Mouse (Mus musculus) lung, embryonic 14.5 days (tissue): ENCODE results near the gene St14. TPM values are rescaled to one million over a fixed set of nuclear protein-coding genes. Genes with fewer than 3 reads are reported as not detected.
A peak's percentile ranks its signal among the peaks of the same experiment; 100 is the strongest.

Experiments
- ATAC-seq: fragments of 200-750 bp; cut with Nextera tagmentation; 2 replicates; pipeline ENCODE4 v1.8.0; 2017; ENCODE audit warnings: mild to moderate bottlenecking, moderate TSS enrichment, moderate library complexity; ENCODE audit not compliant: insufficient read depth
- DNase-seq: peaks from one replicate; pipeline ENCODE4 v3.0.0-alpha.2; 2015
- H3K27ac ChIP-seq: fragments of 300-500 bp; sonication (generic); 2 replicates; pipeline ENCODE4 v1.5.1; 2014; ENCODE audit warnings: low read depth, mild to moderate bottlenecking, moderate library complexity
- H3K27me3 ChIP-seq: fragments of 300-500 bp; sonication (generic); 2 replicates; pipeline ENCODE4 v1.6.1; 2014; ENCODE audit warnings: low read length, control low read depth; ENCODE audit not compliant: insufficient read depth
- H3K36me3 ChIP-seq: fragments of 300-500 bp; sonication (generic); 2 replicates; pipeline ENCODE4 v1.6.1; 2014; ENCODE audit warnings: control low read depth; ENCODE audit not compliant: insufficient read depth
- H3K4me1 ChIP-seq: fragments of 300-500 bp; sonication (generic); 2 replicates; pipeline ENCODE4 v1.6.1; 2014; ENCODE audit warnings: antibody characterized with exemption, control low read depth; ENCODE audit not compliant: insufficient read depth
- H3K4me2 ChIP-seq: fragments of 300-500 bp; sonication (generic); 2 replicates; pipeline ENCODE4 v1.6.1; 2014; ENCODE audit warnings: mild to moderate bottlenecking
- H3K4me3 ChIP-seq: fragments of 300-500 bp; sonication (generic); 2 replicates; pipeline ENCODE4 v1.5.1; 2014; ENCODE audit warnings: low read depth, low read length
- H3K9ac ChIP-seq: fragments of 300-500 bp; sonication (generic); 2 replicates; pipeline ENCODE4 v1.6.1; 2014
- H3K9me3 ChIP-seq: fragments of 300-500 bp; sonication (generic); 2 replicates; pipeline ENCODE4 v1.6.1; 2016; ENCODE audit warnings: low read depth, low read length, control low read depth
- CTCF ChIP-seq: IDR thresholded peaks from 2 replicates; pipeline ENCODE4 v1.5.1; 2016; ENCODE audit warnings: antibody characterized with exemption, low read depth
- WGBS: fragments of 180-500 bp; shearing (Covaris S2); extraction: QIAGEN DNeasy Blood & Tissue Kit; methylation state at CpG from one replicate; pipeline ENCODE4 v1.1.7; 2014; 5-methylcytosine and 5-hydroxymethylcytosine counted together
- polyA plus RNA-seq: library from polyadenylated mRNA; unstranded; fragments of >200 nt; fragmentation: Nextera tagmentation; extraction: Ambion mirVana; gene quantifications from 2 replicates; pipeline ENCODE4 v1.2.1, GENCODE M21; 2014

Gene St14
- polyA plus RNA-seq, 1 experiment from 2014 or later: 42.1 TPM

DNA sequence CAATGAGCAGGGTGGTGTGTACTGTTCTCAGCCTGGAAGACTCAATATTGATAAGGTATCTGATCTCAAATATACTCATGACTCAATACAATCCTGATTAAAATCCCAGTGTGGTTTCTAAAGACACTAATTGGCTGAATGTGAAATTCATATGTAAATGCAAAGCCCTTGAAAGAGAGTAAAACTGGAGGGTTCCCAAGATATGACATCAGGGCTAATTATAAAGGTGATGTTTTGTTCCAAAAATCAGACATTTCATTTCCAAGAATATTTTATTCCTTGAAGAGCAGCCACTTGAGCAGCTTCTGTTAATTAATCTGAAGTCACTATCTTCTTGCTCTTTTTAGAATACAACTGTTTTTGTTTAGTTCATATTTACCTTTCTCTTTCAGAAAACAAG lies 16.1 kb downstream of the St14 start:
- Histone ChIP-seq H3K36me3 (no peaks in the 10 kb centered on the region), H3K9me3 (no peaks in the 10 kb centered on the region), H3K4me3 (no peak overlapping the region), H3K27me3 (no peaks in the 10 kb centered on the region), H3K4me1 (no peaks in the 10 kb centered on the region), H3K4me2 (no peak overlapping the region), H3K9ac (no peak overlapping the region), H3K27ac (no peak overlapping the region)
- ATAC-seq (no peak), DNase-seq (no peak)
- TF ChIP-seq CTCF: no peak

DNA sequence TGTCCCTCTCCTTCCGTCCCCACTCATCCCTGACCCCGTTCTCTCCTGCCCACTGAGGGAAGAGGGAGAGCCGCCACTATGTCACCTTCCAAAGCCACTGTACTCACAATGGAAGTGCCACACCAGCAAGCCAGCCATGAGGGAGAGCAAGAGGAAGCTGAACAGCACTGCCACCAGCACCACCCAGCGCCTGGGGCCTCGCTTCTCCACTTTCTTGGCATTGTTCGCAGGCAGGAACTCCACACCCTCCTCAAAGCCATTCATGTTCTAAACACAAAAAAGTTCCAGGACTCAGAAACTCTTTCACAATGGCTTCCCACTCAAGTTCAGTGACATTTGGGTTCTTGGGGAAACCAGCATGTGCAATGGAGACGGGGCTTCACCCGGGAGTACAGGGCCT lies 23.2 kb downstream of the St14 start:
- Histone ChIP-seq H3K9me3 (no peaks in the 10 kb centered on the region), H3K4me3 (no peak overlapping the region), H3K9ac (no peak overlapping the region), H3K4me1 (no peaks in the 10 kb centered on the region), H3K27ac (no peak overlapping the region), H3K36me3 (no peaks in the 10 kb centered on the region), H3K27me3 (no peaks in the 10 kb centered on the region), H3K4me2 (no peak overlapping the region)
- WGBS: 88% methylated on average over 8 of the region's 8 CpGs
- DNase-seq (no peak), ATAC-seq (no peak)
- no peak for TF ChIP-seq CTCF

DNA sequence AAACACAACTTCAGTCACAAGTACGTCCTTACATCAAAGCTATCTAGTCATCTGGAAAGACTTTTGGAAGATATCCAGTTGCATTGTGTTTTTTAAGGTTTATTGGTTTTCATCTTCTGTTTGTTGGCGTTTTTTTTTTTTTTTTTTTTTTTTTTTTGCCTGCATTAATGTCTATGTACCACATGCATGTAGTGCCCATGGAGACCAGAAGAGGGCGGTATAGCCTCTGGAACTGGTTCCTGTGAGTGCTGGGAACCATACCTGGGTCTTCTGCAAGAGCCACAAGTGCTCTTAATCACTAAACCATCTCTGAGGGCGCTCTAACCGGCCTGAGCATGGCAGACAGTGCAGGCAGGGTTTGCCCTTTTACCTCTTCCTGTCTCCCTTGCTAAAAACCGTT lies 33.5 kb downstream of the St14 start:
- 69% methylated on average over 6 of the region's 6 CpGs for WGBS
- ATAC-seq: no peak
- no peak overlapping the region for H3K27ac ChIP-seq
- H3K9ac ChIP-seq: no peak overlapping the region
- no peak for DNase-seq
- no peak overlapping the region for H3K4me2 ChIP-seq
- H3K36me3 ChIP-seq: no peaks in the 10 kb centered on the region
- no peaks in the 10 kb centered on the region for H3K9me3 ChIP-seq
- 0 out of 2 replicates have a peak, but pooled peaks cover 3% of the 10 kb centered on the region for H3K4me1 ChIP-seq
- H3K27me3 ChIP-seq: no peaks in the 10 kb centered on the region
- TF ChIP-seq CTCF: peak; percentile 36
- no peak overlapping the region for H3K4me3 ChIP-seq

- ATAC-seq (no peak; the same call in 1 of the 2 replicates), DNase-seq (peak; percentile 30)
- no peaks in the 10 kb centered on the region for H3K27me3 ChIP-seq
- no peak for TF ChIP-seq CTCF
- no peaks in the 10 kb centered on the region for H3K9me3 ChIP-seq
- H3K4me2 ChIP-seq: no peak overlapping the region
- H3K36me3 ChIP-seq: no peaks in the 10 kb centered on the region
- H3K9ac ChIP-seq: no peak overlapping the region
- no peak overlapping the region for H3K4me3 ChIP-seq
- 73% methylated on average over 20 of the region's 20 CpGs for WGBS
- H3K27ac ChIP-seq: no peak overlapping the region
- 0 out of 2 replicates have a peak, but pooled peaks cover 3% of the 10 kb centered on the region for H3K4me1 ChIP-seq
Observed at GRCm38 (mm10) chr9:31097088-31098082, 34.3 kb downstream of the St14 start.

GRCm38 (mm10) chr9:31092833-31093195 lies 38.8 kb downstream of the St14 start:
- no peaks in the 10 kb centered on the region for H3K9me3 ChIP-seq
- 91% methylated on average over 10 of the region's 10 CpGs for WGBS
- H3K36me3 ChIP-seq: no peaks in the 10 kb centered on the region
- H3K9ac ChIP-seq: no peak overlapping the region
- TF ChIP-seq CTCF: no peak
- no peak for DNase-seq
- H3K27ac ChIP-seq: no peak overlapping the region
- no peak for ATAC-seq
- no peak overlapping the region for H3K4me3 ChIP-seq
- H3K4me1 ChIP-seq: 0 out of 2 replicates have a peak, but pooled peaks cover 3% of the 10 kb centered on the region
- H3K4me2 ChIP-seq: no peak overlapping the region
- no peaks in the 10 kb centered on the region for H3K27me3 ChIP-seq

- whole genome bisulfite sequencing: 86% methylated on average over 18 of the region's 18 CpGs
- Histone ChIP-seq H3K36me3 (no peaks in the 10 kb centered on the region), H3K4me3 (no peak overlapping the region), H3K4me1 (0 out of 2 replicates have a peak, but pooled peaks cover 3% of the 10 kb centered on the region), H3K4me2 (no peak overlapping the region), H3K27me3 (no peaks in the 10 kb centered on the region), H3K9me3 (no peaks in the 10 kb centered on the region), H3K27ac (no peak overlapping the region), H3K9ac (no peak overlapping the region)
- no peak for TF ChIP-seq CTCF
- no peak for ATAC-seq
- DNase-seq: no peak
Observed at GRCm38 (mm10) chr9:31092111-31092832, 39.4 kb downstream of the St14 start.

DNA sequence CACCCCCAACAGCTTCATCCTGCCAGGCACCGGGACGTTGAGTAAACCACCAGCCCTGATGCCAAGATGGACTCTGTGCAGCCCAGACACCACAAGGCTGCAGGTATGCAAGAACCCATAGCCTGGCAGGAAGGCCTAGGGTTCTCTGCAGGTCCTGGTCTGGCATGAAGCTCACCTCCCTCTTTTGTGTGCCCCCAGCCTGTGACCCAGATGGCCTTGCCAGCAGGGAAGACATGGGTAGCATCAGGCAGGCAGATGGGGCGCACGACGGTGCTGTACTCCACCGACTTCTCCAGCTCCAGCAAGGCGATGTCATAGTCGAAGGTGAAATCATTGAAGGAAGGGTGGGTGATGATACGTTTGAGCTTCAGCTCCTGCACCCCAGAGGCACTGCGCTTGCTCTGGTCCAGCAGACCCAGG lies 40.5 kb downstream of the St14 start:
- H3K9me3 ChIP-seq: no peaks in the 10 kb centered on the region
- H3K36me3 ChIP-seq: no peaks in the 10 kb centered on the region
- no peak overlapping the region for H3K4me3 ChIP-seq
- no peaks in the 10 kb centered on the region for H3K4me1 ChIP-seq
- H3K27me3 ChIP-seq: no peaks in the 10 kb centered on the region
- no peak overlapping the region for H3K4me2 ChIP-seq
- no peak for TF ChIP-seq CTCF
- 94% methylated on average over 10 of the region's 10 CpGs for WGBS
- H3K27ac ChIP-seq: no peak overlapping the region
- no peak for DNase-seq
- ATAC-seq: no peak
- H3K9ac ChIP-seq: no peak overlapping the region
